Mouse (Mus musculus): ENCODE results near the gene Rcn1. TPM values are rescaled to one million over a fixed set of nuclear protein-coding genes. Genes with fewer than 3 reads are reported as not detected.

Rcn1 gene
- polyA plus RNA-seq (2021): 131 TPM

DNA sequence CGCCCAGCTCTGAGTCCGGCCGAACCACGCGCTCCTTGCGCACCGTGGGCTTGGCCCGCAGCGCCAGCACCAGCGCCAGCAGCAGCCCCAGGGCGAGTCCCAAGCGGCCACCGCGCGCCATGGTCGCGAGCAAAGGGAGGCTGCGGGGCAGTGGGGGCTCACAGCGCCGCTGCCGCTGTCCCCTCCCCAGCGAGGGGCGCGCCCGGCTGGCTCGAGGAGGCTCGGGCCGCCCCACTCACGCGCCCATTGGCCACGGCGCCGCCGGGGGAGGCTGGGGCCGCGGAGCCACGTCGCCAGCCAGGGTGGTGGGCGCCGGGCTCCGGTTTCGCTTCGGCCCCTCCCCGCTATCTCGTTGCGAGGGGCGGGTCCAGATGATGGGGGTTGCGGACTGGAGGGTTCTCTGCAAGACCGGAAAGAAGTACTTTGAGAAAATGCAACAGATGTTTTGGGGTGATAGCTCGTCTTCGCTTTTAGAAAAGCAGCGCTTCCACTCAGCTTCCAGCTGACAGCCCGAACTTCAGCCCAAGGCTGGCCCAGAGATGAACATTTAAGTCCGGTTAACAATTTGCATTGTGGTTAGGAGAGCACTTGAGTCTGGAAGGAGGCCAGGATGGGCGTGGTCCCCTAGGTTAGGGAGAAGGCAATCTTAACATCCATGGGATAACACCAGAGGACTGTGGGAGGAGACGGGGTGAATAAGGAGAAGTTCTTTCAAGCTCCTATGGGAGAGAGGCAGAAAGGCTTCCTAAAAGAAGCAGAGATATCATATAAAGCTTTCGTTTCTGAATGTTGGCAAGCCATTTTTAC lies at the start of gene Rcn1:
Gene Rcn1, minus strand, starts transcription at position 235 of the 807 bp plus-strand sequence.
- ATAC-seq (peak; percentile 88), DNase-seq (ENCODE audit: low read depth, low spot score) (peak; percentile 53)
- ChIA-PET POLR2A (interaction anchor here (1.2 to 1.6 kb wide), 2 partner anchors 10 to 18 kb away, joined by 3 read pairs; no protein-coding TSS in a partner anchor), CTCF (interaction anchor here (1.2 to 1.4 kb wide), 2 partner anchors 9 to 10 kb away, joined by 3 to 4 read pairs; no protein-coding TSS in a partner anchor)
- no peaks in the 10 kb centered on the region for H3K27me3 ChIP-seq
- in situ Hi-C loops (cut with MboI; ENCODE audit: low pct_unique_long_range_greater_than_20kb): no loop called here
- TF ChIP-seq CTCF (IDR thresholded peaks at IDR 0.05): no peak

DNA sequence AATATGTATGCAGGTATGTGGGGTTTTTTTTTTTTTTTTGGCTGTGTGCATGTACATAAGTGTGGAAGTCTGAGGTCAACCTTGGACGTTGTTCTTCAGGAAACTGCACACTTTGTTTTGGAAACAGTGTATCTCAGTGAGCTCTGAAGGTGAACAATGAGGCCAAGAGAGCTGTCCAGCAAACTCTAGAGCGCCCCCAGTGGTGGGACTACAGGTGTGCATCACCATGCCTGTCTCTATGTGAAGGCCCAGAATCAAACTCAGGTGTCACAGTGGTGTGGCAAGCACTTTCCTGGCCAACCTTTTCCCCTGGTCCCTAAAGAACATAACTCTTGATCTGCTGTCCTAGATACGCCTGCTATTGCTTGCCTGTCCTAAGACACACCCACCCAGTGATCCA lies 45.0 kb upstream of the Rcn1 start:
- no peak for DNase-seq (ENCODE audit: low read depth, low spot score)
- in situ Hi-C loops (cut with MboI; ENCODE audit: low pct_unique_long_range_greater_than_20kb): no loop called here
- ChIA-PET CTCF (interaction anchor here (0.9 to 1.1 kb wide), 2 partner anchors 10 to 14 kb away, joined by 3 to 4 read pairs; no protein-coding TSS in a partner anchor), POLR2A (no interaction called here)
- H3K27me3 ChIP-seq: no peaks in the 10 kb centered on the region
- peak; percentile 59 for TF ChIP-seq CTCF (IDR thresholded peaks at IDR 0.05)
- ATAC-seq: no peak

DNA sequence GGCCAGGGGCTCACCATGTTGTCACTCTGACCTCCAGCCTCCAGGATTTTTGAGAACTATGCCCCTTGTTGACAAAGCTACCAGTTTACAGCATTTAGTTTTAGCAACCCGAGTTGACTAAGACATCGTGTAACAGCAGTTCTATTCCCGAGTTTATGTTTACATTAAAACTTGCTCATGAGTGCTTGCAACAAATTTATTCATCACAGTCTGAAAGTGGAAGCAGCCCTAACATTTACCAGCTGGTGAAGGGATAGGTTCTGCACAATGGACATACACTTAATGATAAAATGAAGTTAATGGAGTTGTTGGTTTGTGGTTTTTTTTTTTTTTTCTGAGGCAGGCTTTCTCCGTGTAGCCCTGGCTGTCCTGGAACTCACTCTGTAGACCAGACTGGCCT lies 39.9 kb upstream of the Rcn1 start:
- POLR2A ChIA-PET: no interaction called here
- TF ChIP-seq CTCF (IDR thresholded peaks at IDR 0.05): no peak
- in situ Hi-C loops (cut with MboI; ENCODE audit: low pct_unique_long_range_greater_than_20kb): no loop called here
- no peak for DNase-seq (ENCODE audit: low read depth, low spot score)
- ATAC-seq: no peak
- CTCF ChIA-PET: interaction anchor here (0.6 to 1.2 kb wide), 2 partner anchors 15 to 86 kb away, joined by 3 read pairs; no protein-coding TSS in a partner anchor
- peaks cover 8% of the 10 kb centered on the region for H3K27me3 ChIP-seq

DNA sequence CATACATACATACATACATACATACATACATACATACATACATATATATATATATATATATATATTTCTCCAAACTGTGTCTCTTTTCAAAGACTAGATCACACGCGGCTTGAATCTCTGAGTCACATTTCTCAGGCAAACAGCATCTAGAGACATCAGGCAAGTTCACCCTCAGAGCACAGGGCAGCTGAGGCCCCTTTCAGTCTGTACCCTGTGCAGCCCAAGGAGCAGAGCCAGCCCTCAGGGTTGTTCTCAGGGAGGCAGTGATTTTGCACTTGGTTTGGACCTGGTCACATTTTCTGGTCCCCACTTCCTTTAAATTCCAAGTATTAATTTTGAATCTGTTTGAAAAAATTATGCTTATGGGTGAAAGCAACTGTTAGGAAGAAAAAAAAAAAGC lies 39.4 kb upstream of the Rcn1 start:
- POLR2A ChIA-PET: no interaction called here
- DNase-seq (ENCODE audit: low read depth, low spot score): no peak
- no peak for ATAC-seq
- CTCF ChIA-PET: interaction anchor here (1.2 kb wide), 1 partner anchor 15 kb away, joined by 3 read pairs; no protein-coding TSS in a partner anchor
- peaks cover 8% of the 10 kb centered on the region for H3K27me3 ChIP-seq
- in situ Hi-C loops (cut with MboI; ENCODE audit: low pct_unique_long_range_greater_than_20kb): no loop called here
- TF ChIP-seq CTCF (IDR thresholded peaks at IDR 0.05): no peak

DNA sequence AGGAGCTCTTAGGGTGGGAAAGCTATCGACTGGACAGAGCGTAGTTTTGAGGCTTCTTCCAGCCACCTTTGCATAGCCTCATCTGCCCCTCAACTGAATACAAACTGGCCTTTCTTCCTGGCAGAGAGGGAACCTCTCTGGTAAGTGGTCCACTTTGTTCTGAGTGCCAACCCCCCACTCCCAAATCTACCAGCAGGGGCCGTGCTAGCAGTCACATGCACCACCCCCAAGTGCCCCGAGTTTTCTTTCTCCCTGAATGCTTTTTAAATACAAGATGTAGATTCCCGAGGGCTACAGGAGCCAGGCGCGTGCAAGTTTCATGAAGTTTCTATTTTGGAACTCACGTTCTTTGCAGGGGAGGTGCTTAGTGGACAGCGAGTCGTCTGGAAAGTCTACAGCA lies 33.8 kb upstream of the Rcn1 start:
- peaks cover 8% of the 10 kb centered on the region for H3K27me3 ChIP-seq
- no peak for ATAC-seq
- CTCF ChIA-PET: no interaction called here
- in situ Hi-C loops (cut with MboI; ENCODE audit: low pct_unique_long_range_greater_than_20kb): no loop called here
- DNase-seq (ENCODE audit: low read depth, low spot score): no peak
- POLR2A ChIA-PET: no interaction called here
- TF ChIP-seq CTCF (IDR thresholded peaks at IDR 0.05): no peak

DNA sequence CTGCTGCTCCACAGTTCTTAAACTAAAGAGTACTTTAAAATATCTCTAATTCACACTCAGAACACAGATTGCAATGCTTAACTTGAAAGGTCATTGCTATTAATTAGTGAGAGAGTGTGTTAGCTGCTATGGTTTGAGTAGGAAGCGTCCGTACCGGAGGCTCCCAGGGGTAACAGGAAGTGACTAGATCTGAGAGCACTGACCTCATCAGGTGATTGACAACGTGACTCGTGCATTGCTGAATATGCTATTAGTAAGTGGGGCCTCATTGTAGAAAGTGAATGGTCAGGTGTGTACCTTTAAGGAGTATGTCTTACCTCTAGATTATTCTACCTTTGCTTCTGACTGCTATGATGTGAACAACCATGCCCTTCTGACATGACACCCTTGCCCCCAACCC lies 31.3 kb upstream of the Rcn1 start:
- ChIA-PET POLR2A (no interaction called here), CTCF (no interaction called here)
- DNase-seq (ENCODE audit: low read depth, low spot score) (no peak), ATAC-seq (no peak)
- no peak for TF ChIP-seq CTCF (IDR thresholded peaks at IDR 0.05)
- peaks cover 5% of the 10 kb centered on the region for H3K27me3 ChIP-seq
- in situ Hi-C loops (cut with MboI; ENCODE audit: low pct_unique_long_range_greater_than_20kb): no loop called here

DNA sequence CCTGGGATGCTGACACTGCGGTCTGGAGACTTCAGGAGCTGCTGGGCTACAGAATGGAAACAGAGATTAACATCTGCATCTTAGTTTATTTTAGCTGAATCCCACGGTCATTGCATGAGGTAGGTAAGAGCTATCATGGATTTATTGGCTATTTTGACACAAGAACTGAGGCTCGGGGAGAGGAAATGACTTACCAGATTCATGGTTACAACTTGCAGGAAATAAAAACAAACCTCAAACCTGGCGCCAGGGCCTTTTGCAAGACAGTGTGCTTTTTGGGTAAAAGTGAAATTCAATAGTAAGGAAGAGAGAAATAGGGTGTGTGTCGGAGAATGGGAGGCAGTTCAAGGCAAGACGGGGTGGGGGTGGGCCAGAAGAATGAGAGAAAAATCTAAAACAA lies 30.8 kb upstream of the Rcn1 start:
- CTCF ChIA-PET: interaction anchor here (3.2 kb wide), 1 partner anchor 96 kb away, joined by 11 read pairs; no protein-coding TSS in a partner anchor
- ATAC-seq (no peak), DNase-seq (ENCODE audit: low read depth, low spot score) (no peak)
- TF ChIP-seq CTCF (IDR thresholded peaks at IDR 0.05): no peak
- in situ Hi-C loops (cut with MboI; ENCODE audit: low pct_unique_long_range_greater_than_20kb): loop anchor here (5.0 kb wide), 1 partner anchor 93 kb away; no protein-coding TSS in a partner anchor
- peaks cover 4% of the 10 kb centered on the region for H3K27me3 ChIP-seq
- POLR2A ChIA-PET: no interaction called here

DNA sequence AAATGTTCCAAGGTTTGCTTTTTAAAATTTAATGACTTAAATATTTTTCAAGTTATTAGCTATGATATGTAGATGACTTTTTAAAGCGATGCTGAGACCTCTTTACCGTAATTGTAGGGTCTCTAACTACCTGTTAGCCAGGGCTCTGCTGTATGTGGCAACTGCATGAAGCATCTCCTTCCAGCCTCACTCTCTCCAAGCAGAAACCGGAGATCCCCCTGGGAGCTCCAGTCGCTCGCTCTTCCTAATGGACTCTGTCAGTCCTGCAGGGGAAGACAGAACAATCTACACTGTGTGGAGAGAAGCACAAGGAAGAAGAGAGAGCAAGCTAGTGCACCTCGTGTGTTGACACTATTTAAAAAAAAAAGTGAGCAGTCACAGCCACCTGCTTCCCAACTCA lies 29.3 kb upstream of the Rcn1 start:
- no peaks in the 10 kb centered on the region for H3K27me3 ChIP-seq
- ChIA-PET POLR2A (no interaction called here), CTCF (interaction anchor here (0.7 to 3.2 kb wide), 4 partner anchors 11 to 96 kb away, joined by 3 to 11 read pairs (median 4); no protein-coding TSS in a partner anchor)
- TF ChIP-seq CTCF (IDR thresholded peaks at IDR 0.05): no peak
- no peak for ATAC-seq
- in situ Hi-C loops (cut with MboI; ENCODE audit: low pct_unique_long_range_greater_than_20kb): loop anchor here (5.0 kb wide), 1 partner anchor 91 kb away; no protein-coding TSS in a partner anchor
- DNase-seq (ENCODE audit: low read depth, low spot score): no peak

DNA sequence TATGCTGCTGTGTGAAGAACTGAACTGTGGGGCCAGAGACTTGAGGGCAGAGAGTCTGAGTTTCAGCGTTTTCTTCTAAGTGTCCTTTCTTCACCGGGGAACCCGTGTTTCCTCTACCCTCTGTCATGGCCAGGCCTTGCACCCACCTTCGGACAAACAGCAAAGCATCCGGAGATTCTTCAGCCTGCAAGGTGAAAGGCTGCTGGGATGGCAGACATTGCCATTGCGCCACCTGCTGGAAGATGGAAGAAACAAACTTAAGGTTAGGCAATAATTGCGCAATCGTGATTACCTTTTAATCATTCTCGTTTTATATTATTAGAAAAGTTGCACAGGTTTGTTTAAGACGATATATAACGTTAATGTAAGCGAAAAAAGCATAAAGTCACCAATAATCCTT lies 28.9 kb upstream of the Rcn1 start:
- ChIA-PET POLR2A (no interaction called here), CTCF (interaction anchor here (1.2 to 3.2 kb wide), 3 partner anchors 10 to 94 kb away, joined by 3 to 11 read pairs (median 4); no protein-coding TSS in a partner anchor)

DNA sequence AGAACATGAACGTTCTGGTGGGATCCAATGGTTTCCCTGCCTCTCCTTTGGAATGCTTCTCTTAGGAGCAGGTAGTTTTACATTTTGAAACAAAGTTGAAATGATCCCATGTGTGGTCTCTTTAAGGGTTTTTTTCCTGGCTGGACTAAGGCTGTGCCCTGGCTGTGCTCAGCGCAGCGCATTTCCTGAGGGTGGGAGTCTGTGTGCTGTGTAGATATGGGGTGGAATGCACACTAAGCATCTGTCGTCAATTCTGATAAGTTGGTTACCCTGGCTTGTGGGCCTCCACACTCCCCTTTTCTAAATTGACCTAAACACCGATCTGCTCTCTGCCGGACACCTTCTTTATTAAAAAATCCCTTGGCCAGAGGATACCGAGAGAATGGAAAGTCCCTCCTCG lies 28.3 kb upstream of the Rcn1 start:
- DNase-seq (ENCODE audit: low read depth, low spot score): no peak
- TF ChIP-seq CTCF (IDR thresholded peaks at IDR 0.05): no peak
- ChIA-PET CTCF (interaction anchor here (1.4 to 3.2 kb wide), 2 partner anchors 10 to 93 kb away, joined by 4 to 11 read pairs; no protein-coding TSS in a partner anchor), POLR2A (no interaction called here)
- no peak for ATAC-seq
- no peaks in the 10 kb centered on the region for H3K27me3 ChIP-seq
- in situ Hi-C loops (cut with MboI; ENCODE audit: low pct_unique_long_range_greater_than_20kb): loop anchor here (5.0 kb wide), 1 partner anchor 90 kb away; no protein-coding TSS in a partner anchor

More for the DNA sequence above, 28.9 kb upstream of the Rcn1 start:
- in situ Hi-C loops (cut with MboI; ENCODE audit: low pct_unique_long_range_greater_than_20kb): loop anchor here (5.0 kb wide), 1 partner anchor 91 kb away; no protein-coding TSS in a partner anchor
- no peak for ATAC-seq
- TF ChIP-seq CTCF (IDR thresholded peaks at IDR 0.05): peak; percentile 82
- no peaks in the 10 kb centered on the region for H3K27me3 ChIP-seq
- no peak for DNase-seq (ENCODE audit: low read depth, low spot score)

Measured in Patski (cell line).